Mouse (Mus musculus) small intestine, adult 2 months (tissue): ENCODE measurements around the gene Rere.

Experiments used
- CTCF ChIP-seq: fragments of 200-500 bp; IDR thresholded peaks from 2 replicates; pipeline ENCODE4 v1.5.1; 2012; ENCODE audit warnings: low read depth, mild to moderate bottlenecking, control low read depth, inconsistent platforms, low read length, moderate library complexity, mixed read lengths; ENCODE audit not compliant: insufficient replicate concordance, insufficient read length; ENCODE audit errors: extremely low read depth
- POLR2A ChIP-seq: fragments of 200-500 bp; IDR thresholded peaks from 2 replicates; pipeline ENCODE4 v1.6.1; 2012; ENCODE audit warnings: low read depth, mild to moderate bottlenecking, control low read depth, inconsistent platforms, low read length, moderate library complexity

DNA sequence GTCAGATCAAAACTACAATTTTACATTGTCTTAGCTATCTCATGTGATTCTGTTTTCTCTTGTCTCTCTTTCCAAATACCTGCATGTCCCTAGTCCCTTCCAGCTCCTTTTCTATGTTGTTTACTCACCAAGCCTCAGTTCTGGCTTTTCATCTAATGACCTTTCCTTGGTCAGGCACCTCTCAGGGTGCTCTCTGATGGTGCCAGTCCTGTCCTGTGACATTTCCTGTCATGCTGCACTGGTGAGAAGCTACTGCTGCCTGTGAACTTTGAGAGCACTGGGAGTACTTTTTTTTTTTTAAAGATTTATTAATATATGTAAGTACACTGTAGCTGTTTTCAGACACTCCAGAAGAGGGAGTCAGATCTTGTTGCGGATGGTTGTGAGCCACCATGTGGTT lies 25.8 kb downstream of the Rere start:
- TF ChIP-seq POLR2A (no peak), CTCF (no peak)
